Mouse (Mus musculus): ENCODE data around the gene Nol10.

- TF ChIP-seq MAFK (IDR thresholded peaks at IDR 0.05; ENCODE audit: insufficient read depth, low read depth, low read length) (no peak), ZNF384 (IDR thresholded peaks at IDR 0.05; ENCODE audit: low read depth, low read length) (no peak), ZC3H11A (IDR thresholded peaks at IDR 0.05; ENCODE audit: borderline replicate concordance, low read depth, low read length) (no peak)
Measured at GRCm38 (mm10) chr12:17406825-17407224, 58.6 kb downstream of the Nol10 start.

All from ES-E14 (cell line).